Mouse (Mus musculus) left cerebral cortex, adult 2 months (tissue): ENCODE measurements around the gene Gm10447. TPM values are rescaled to one million over a fixed set of nuclear protein-coding genes. Genes with fewer than 3 reads are reported as not detected.

Source experiments
- DNase-seq, 2 experiments: peaks; one replicate each; pipeline ENCODE4 v3.0.0; 2021 to 2022; ENCODE audit warnings: low spot score in 2 of 2, mixed read lengths in 1 of 2; ENCODE audit errors: extremely low spot score in 1 of 2
- H3K27ac ChIP-seq: fragments of 200-600 bp; 2 replicates; pipeline ENCODE4 v1.8.1; 2022
- H3K4me3 ChIP-seq: fragments of 200-600 bp; 2 replicates; pipeline ENCODE4 v1.8.1; 2022
- CTCF ChIP-seq: fragments of 200-600 bp; IDR thresholded peaks from 2 replicates; pipeline ENCODE4 v1.8.1; 2022; ENCODE audit warnings: antibody characterized with exemption, mild to moderate bottlenecking, moderate library complexity
- intact Hi-C: fragments of 180-260 bp; cut with DNase I; formaldehyde crosslinking; loops from one replicate; pipeline ENCODE4 v1.15.1; 2025
- total RNA-seq, 2 experiments: library from RNA; stranded (reverse); gene quantifications; 2 replicates each; pipeline ENCODE4 v1.2.3; 2021

The Gm10447 gene
- total RNA-seq, 2 experiments from 2014 or later, result 0.33 to 0.34 TPM

DNA sequence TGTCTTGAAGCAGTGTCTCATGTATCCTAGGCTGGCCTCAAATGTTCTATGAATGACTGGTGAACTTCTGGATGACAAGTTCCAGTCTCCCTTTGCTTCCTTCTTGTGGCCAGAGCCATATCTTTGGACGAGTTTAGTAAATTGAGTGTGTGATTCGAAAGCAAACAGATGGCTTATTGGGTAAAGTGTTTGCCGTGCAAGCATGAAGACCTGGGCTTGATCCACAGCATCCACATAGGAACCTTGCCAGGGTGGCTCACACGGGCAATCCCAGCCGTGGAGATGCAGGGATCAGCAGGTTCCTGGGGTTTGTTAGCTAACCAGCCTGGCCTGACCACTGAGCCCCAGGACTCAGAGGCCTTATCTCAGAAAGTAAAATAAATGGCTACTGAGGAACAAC lies 3.9 kb downstream of the Gm10447 start:
- intact Hi-C loops, result loop anchor here (10.0 kb wide), 1 partner anchor 1038 kb away; no protein-coding TSS in a partner anchor
- no peak for TF ChIP-seq CTCF
- H3K4me3 ChIP-seq, result no peak overlapping the region
- no peak overlapping the region for H3K27ac ChIP-seq
- no peak for DNase-seq

DNA sequence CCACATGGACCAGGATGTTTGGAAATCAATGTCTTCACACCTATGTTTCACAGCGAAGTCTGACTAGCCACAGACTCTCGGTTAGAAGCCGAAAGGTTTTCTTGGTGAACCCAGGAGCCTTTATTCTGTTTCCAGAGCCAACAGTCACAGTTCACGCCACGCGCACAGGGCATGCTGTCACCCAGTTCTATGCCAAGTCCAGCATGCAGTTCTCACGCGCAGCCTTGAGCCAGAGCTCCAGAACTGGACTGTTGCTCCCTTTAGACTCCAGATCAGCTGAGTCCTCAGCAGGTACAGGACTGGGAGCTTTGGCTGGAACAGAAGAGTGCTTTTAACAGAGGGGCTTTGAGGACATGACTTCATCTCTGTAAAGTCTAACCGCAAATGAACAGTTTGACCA lies 4.5 kb downstream of the Gm10447 start:
- no peak overlapping the region for H3K4me3 ChIP-seq
- DNase-seq, result no peak
- H3K27ac ChIP-seq, result no peak overlapping the region
- intact Hi-C loops, result loop anchor here (10.0 kb wide), 1 partner anchor 1038 kb away; no protein-coding TSS in a partner anchor
- TF ChIP-seq CTCF, result no peak

DNA sequence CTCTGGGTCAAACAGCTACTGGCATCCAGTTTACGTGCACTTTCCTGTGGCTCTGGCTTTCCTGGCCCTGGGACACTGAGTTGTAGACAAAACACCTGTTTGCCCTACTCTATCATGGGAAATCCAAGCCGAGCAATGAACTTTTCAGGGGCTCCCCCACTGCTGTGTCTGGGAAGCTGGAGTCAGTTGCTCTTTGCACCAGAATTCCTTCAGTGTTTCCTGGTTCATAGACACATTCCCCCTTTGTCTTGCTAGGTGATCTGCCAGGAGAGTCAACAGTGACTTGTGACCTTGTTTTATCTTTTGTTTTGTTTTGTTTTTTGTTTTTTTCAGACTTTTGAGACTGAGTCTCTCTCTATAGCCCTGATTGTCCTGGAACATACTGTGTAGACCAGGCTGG lies 5.5 kb downstream of the Gm10447 start:
- no peak for TF ChIP-seq CTCF
- intact Hi-C loops, result loop anchor here (10.0 kb wide), 1 partner anchor 1037 kb away; no protein-coding TSS in a partner anchor
- DNase-seq, result no peak

DNA sequence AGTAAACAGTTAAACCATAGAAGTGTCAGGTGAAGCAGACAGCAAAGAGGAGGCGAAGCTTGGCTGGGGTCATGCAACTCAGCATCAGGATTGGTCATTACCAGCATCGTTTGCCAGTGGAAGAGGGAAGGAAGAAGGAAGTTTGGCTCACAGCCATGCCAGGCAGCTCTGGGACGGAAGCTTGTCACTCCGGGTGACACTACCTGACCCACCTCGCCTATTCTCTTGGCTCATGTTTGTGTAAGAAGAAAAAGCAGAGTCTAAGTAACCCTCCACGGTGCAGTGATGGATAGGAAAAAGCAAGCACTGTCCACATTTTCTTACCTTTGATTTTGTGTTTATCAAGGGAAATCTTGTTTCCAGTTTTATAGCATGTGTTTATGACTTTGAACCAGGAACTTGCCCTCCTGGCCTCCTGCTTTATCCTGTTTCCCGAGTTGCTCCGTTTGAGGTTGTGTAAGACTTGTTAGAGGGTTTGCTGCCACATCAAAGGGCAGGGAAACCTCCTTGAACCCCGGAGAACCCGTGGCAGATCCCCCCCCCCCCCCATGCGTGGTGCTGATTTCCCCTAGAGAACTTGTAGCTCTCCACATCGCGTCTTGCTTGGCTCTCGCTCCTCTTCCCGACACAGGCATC lies 6.7 kb downstream of the Gm10447 start:
- Histone ChIP-seq H3K27ac (no peak overlapping the region), H3K4me3 (no peak overlapping the region)
- TF ChIP-seq CTCF, result no peak
- intact Hi-C loops, result loop anchor here (10.0 kb wide), 1 partner anchor 1035 kb away; no protein-coding TSS in a partner anchor
- no peak for DNase-seq

More for the DNA sequence above, 5.5 kb downstream of the Gm10447 start:
- Histone ChIP-seq H3K27ac (no peak overlapping the region), H3K4me3 (no peak overlapping the region)

DNA sequence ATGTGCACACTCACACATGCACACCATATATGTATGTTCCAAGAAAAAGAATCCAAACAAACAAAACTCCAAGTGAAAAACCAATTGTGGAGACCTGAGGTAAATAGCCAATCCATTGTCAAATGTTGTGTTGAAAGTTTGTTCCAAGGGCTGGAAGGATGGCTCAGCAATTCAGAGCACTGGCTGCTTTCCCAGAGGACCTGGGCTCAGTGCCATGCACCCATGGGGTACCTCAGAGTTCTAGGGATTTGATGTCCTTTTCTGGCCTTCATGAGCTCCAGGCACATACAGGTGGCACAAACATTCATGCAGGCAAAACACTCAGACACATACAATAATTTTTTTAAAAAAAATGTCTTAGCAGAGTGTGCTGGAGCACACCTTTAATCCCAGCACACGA lies 8.4 kb downstream of the Gm10447 start:
- Histone ChIP-seq H3K4me3 (no peak overlapping the region), H3K27ac (no peak overlapping the region)
- DNase-seq, result no peak
- intact Hi-C loops, result no loop called here
- TF ChIP-seq CTCF, result no peak

DNA sequence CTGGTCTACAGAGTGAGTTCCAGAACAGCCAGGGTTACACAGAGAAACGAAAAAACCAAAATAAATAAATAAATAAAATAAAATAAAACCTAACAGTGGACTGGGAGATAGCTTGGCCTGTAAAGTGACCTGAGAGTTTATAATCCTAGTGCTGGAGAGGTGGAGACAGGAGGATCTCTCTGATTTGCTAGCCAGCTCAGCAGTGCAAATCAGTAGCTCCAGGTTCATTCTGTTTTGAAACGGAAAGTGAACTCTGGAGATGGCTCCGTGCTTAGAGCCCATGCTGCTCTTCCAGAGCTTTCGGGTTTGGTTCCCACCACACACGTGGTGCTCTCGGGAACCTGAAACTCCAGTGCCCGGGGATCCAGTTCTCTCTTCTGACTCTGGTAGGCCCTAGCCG lies 8.9 kb downstream of the Gm10447 start:
- no peak overlapping the region for H3K4me3 ChIP-seq
- no peak for DNase-seq
- no peak for TF ChIP-seq CTCF

DNA sequence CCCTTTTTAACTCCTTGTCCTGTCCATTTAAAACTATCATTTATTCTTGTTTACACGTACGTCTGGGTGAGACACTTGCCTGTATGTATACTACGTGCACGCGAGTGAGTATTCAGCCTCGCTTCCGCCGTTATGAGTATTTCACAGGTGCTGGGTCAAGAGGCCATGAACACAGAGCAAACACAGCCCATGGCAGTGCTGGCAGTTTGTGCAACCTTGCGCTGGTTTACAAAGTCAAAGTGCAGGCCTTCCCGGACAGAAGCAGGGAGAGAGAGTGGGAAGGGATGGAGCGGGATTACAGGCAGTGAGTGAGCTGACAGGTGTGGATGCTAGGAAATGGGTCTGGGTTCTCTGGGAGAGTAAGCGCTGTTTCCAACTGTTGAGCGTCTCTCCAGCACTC lies 10.7 kb downstream of the Gm10447 start:
- intact Hi-C loops, result no loop called here
- DNase-seq, result no peak
- TF ChIP-seq CTCF, result no peak

More for the DNA sequence above, 8.9 kb downstream of the Gm10447 start:
- intact Hi-C loops, result no loop called here
- H3K27ac ChIP-seq, result no peak overlapping the region

DNA sequence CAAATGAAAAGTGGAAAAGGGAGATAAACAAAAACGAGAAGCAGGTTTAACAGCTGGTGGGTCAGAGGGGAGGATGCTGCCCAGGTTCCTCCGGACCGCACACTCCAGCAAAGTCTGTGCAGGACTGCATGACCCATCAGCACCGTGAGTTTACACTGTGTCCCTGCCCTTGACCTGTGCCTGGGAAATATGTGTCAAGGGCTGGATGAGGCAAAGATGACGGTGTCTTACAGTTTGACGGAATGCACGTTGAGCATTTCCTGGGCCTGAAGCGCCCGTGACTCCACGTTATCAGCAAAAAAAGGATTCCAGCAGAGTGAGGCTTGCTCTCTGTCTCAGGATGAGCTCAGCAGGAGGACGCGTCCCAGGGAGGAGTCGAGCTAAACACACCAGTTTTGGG lies 11.3 kb downstream of the Gm10447 start:
- no peak for DNase-seq
- H3K27ac ChIP-seq, result no peak overlapping the region
- intact Hi-C loops, result no loop called here
- TF ChIP-seq CTCF, result no peak
- no peak overlapping the region for H3K4me3 ChIP-seq

More for the DNA sequence above, 10.7 kb downstream of the Gm10447 start:
- H3K4me3 ChIP-seq, result no peak overlapping the region
- H3K27ac ChIP-seq, result no peak overlapping the region

DNA sequence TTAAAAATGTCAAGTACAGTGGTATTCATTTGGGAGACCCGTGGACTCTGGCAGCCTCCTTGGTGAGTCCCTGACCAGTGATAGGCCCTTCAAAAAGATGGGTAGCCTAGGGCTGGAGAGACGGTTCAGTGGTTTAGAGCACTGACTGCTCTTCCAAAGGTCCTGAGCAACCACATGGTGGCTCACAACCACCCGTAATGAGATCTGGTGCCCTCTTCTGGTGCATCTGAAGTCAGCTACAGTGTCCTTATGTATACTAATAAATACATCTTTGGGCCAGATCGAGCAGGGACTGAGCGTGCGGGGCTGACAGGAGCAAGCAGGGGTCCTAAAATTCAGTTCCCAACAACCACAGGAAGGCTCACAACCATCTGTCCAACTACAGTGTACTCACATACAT lies 13.0 kb downstream of the Gm10447 start:
- no peak for DNase-seq
- no peak overlapping the region for H3K27ac ChIP-seq
- intact Hi-C loops, result no loop called here
- H3K4me3 ChIP-seq, result no peak overlapping the region
- TF ChIP-seq CTCF, result peak; percentile 65

DNA sequence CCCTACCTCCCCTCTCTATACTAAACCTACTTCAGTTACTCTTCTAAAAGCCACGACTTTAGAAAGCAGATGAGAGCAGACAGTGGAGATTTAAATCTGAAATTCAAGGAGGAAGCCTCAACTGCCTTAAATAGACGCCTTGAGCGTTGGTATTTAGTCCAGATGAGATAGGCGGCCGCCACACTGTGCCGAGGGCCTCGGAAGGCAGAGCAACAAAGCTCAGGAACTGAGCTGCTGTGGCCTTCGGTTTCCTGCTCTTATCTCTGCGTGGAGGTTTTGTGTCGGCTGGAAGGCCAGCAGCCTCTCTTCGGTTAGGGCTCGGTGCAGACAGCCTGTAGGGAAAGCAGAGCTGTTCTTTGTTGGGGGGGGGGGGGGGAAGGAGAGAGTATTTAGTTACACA lies 15.0 kb downstream of the Gm10447 start:
- H3K4me3 ChIP-seq, result no peak overlapping the region
- intact Hi-C loops, result no loop called here
- no peak for TF ChIP-seq CTCF
- H3K27ac ChIP-seq, result no peak overlapping the region
- no peak for DNase-seq

DNA sequence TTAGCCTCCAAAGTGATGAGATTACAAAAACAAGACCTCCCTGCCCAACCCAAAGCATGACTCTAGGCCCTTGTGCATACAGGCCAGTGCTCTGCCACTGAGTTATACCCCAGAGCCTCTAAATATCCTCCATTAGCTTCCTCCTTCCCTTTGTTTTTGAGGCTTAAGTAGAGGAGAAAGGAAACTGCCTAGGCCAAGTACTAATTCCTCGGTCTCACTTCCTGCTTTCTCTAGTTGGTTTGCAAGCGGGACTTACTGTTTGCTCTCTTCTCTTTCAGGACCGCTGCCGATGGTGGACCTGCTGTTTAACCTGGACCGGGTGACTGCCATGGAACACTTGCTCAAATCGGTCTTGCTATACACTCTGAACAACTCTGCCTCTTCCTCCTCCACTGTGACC lies 20.6 kb downstream of the Gm10447 start:
- DNase-seq, result no peak
- intact Hi-C loops, result no loop called here
- no peak overlapping the region for H3K27ac ChIP-seq
- no peak overlapping the region for H3K4me3 ChIP-seq
- no peak for TF ChIP-seq CTCF

DNA sequence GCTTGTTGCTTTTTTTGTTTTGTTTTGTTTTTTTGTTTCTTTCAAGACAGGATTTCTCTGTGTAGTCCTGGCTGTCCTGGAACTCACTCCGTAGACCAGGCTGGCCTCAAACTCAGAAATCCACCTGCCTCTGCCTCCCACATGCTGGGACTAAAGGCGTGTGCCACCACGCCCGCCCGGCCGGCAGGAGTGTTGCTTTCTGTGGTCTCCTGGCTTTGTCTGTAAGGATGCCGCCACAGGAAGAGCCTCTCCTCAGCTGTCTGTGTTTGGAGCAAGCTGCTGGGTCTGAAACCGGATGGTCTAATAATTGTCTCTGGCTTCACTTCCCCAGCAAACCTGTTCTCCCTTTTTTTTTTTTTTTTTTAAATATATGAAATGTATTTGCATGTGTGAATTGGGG lies 21.4 kb downstream of the Gm10447 start:
- Histone ChIP-seq H3K27ac (no peak overlapping the region), H3K4me3 (no peak overlapping the region)
- TF ChIP-seq CTCF, result no peak
- intact Hi-C loops, result no loop called here
- DNase-seq, result no peak

DNA sequence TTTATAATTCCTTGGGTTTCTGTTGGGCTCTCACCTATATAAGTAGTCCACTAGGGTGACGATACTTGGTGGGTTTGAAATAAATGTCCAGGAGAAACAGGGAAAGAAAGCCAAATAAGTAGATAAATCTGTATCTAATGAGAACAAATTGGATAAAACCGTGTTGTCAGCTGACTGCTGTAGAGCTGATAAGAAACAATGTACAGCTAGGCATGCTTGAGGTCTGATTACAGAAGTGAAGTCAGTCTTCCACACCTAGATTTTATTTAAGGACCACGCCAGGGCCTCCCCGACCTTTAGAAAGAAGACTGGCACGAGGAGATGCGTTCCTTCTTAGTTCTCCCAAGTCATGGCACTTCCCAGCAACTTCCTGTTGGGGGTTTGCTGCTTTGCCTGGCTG lies 23.9 kb downstream of the Gm10447 start:
- intact Hi-C loops, result no loop called here
- H3K4me3 ChIP-seq, result no peak overlapping the region
- no peak for TF ChIP-seq CTCF
- DNase-seq, result no peak
- no peak overlapping the region for H3K27ac ChIP-seq
